Mouse (Mus musculus) gastrocnemius, adult 18-20 months (tissue): ENCODE results near the gene Rptor. TPM values are rescaled to one million over a fixed set of nuclear protein-coding genes. Genes with fewer than 3 reads are reported as not detected.

Source experiments
- total RNA-seq, 2 experiments: library from RNA; stranded (reverse); gene quantifications; 2 replicates each; pipeline ENCODE4 v1.2.3; 2021

Rptor gene
- total RNA-seq, 2 experiments from 2014 or later: 23.3 to 28.1 TPM

Other genes with a start within 250 kb of the Rptor start
- 1 to 10 TPM; 3.3 to 3.4 TPM for gene Sgsh, start 247.4 kb upstream of the Rptor start, total RNA-seq
- gene Slc26a11, start 247.3 kb upstream of the Rptor start, total RNA-seq: 1 to 10 TPM; 2.4 to 2.8 TPM
- 1 to 10 TPM; 5.7 to 6.6 TPM for gene Rnf213, start 209.8 kb upstream of the Rptor start, total RNA-seq
- 1 to 10 TPM; 4.4 to 5.7 TPM for gene Endov, start 111.6 kb upstream of the Rptor start, total RNA-seq
- gene Nptx1, start 55.2 kb upstream of the Rptor start, total RNA-seq: under 1 TPM; 0.05 TPM